Mouse (Mus musculus) intestine, embryonic 14.5 days (tissue): Measurements from ENCODE around the gene Gm6685. TPM values are rescaled to one million over a fixed set of nuclear protein-coding genes. Genes with fewer than 3 reads are reported as not detected.
"Not testable (repeated sequence)": the region's sequence is repeated elsewhere in the genome, so short reads cannot be mapped to it uniquely, and the experiment has no call there.

ENCODE experiments used
- ATAC-seq: fragments of 200-750 bp; cut with Nextera tagmentation; replicated peaks from 2 replicates; pipeline ENCODE4 v1.8.0; 2017; ENCODE audit warnings: low read depth, moderate number of reproducible peaks, moderate TSS enrichment, moderate library complexity; ENCODE audit not compliant: low FRiP score, low TSS enrichment
- DNase-seq: peaks from one replicate; pipeline ENCODE4 v3.0.0-alpha.2; 2018; ENCODE audit warnings: low spot score
- H3K27ac ChIP-seq: fragments of 300-500 bp; sonication (generic); 2 replicates; pipeline ENCODE4 v1.5.1; 2014; ENCODE audit warnings: low read depth, mild to moderate bottlenecking, control low read depth
- H3K27me3 ChIP-seq: fragments of 300-500 bp; sonication (generic); replicated peaks from 2 replicates; pipeline ENCODE4 v1.6.1; 2014; ENCODE audit warnings: low read length, control low read depth; ENCODE audit not compliant: control insufficient read depth, insufficient read depth
- H3K36me3 ChIP-seq: fragments of 300-500 bp; sonication (generic); 2 replicates; pipeline ENCODE4 v1.6.1; 2014; ENCODE audit warnings: low read length, control low read depth; ENCODE audit not compliant: control insufficient read depth, insufficient read depth
- H3K4me1 ChIP-seq: fragments of 300-500 bp; sonication (generic); replicated peaks from 2 replicates; pipeline ENCODE4 v1.6.1; 2014; ENCODE audit warnings: low read length, control low read depth, mixed read lengths; ENCODE audit not compliant: control insufficient read depth, insufficient read depth
- H3K4me2 ChIP-seq: fragments of 300-500 bp; sonication (generic); 2 replicates; pipeline ENCODE4 v1.6.1; 2014; ENCODE audit warnings: low read length
- H3K4me3 ChIP-seq: fragments of 300-500 bp; sonication (generic); 2 replicates; pipeline ENCODE4 v1.5.1; 2014; ENCODE audit warnings: low read depth, low read length, control low read depth, mixed read lengths
- H3K9ac ChIP-seq: fragments of 300-500 bp; sonication (generic); 2 replicates; pipeline ENCODE4 v1.6.1; 2014; ENCODE audit warnings: mild to moderate bottlenecking, low read length
- H3K9me3 ChIP-seq: fragments of 300-500 bp; sonication (generic); 2 replicates; pipeline ENCODE4 v1.6.1; 2016; ENCODE audit warnings: low read length, control low read depth; ENCODE audit not compliant: control insufficient read depth
- WGBS: fragments of 180-500 bp; shearing (Covaris S2); extraction: QIAGEN DNeasy Blood & Tissue Kit; methylation state at CpG from one replicate; pipeline ENCODE4 v1.1.7; 2014; 5-methylcytosine and 5-hydroxymethylcytosine counted together
- polyA plus RNA-seq: library from polyadenylated mRNA; unstranded; fragments of >200 nt; fragmentation: Nextera tagmentation; extraction: Ambion mirVana; gene quantifications from 2 replicates; pipeline ENCODE4 v1.2.1, GENCODE M21; 2014

Gene Gm6685
- polyA plus RNA-seq: 0.44 TPM in 1 of 2 replicates, not detected in the other

GRCm38 (mm10) chr11:28339224-28340150, at the start of gene Gm6685:
Gm6685 (minus strand) TSS chr11:28339867.
- not testable (repeated sequence) for H3K27me3 ChIP-seq, DNase-seq, H3K27ac ChIP-seq, H3K4me3 ChIP-seq, ATAC-seq, H3K36me3 ChIP-seq, H3K9ac ChIP-seq, H3K9me3 ChIP-seq, H3K4me1 ChIP-seq, H3K4me2 ChIP-seq
- WGBS: 89% methylated on average over 44 of the region's 45 CpGs

DNA sequence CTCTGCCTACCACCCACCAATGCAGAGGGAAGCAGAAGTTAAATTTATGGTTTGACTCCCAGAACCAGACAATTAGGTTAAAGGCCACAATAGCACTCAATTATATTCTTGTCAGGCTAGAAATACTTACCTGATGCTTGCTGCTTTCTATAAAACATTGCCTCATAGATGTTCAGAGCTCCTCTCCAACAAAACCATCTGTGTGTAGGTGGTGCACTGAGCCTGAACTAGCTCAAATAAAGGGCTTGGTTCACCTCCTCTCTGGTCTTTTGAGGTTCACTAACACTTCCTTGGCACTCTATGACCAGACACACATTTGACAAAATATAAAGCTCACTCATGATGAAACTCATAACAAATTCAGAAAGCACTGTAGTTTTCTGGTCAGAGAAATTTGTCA, 36.2 kb upstream of the Gm6685 start:
- Histone ChIP-seq H3K27ac (no peak overlapping the region), H3K9me3 (no peaks in the 10 kb centered on the region), H3K4me2 (no peak overlapping the region), H3K4me1 (no peaks in the 10 kb centered on the region), H3K4me3 (no peak overlapping the region), H3K36me3 (no peaks in the 10 kb centered on the region), H3K9ac (no peak overlapping the region), H3K27me3 (no peaks in the 10 kb centered on the region)
- no peak for DNase-seq
- ATAC-seq: no peak

GRCm38 (mm10) chr11:28374636-28375035, 35.0 kb upstream of the Gm6685 start:
- no peaks in the 10 kb centered on the region for H3K36me3 ChIP-seq
- H3K9me3 ChIP-seq: no peaks in the 10 kb centered on the region
- no peak for DNase-seq
- no peak for ATAC-seq
- no peak overlapping the region for H3K4me3 ChIP-seq
- H3K9ac ChIP-seq: no peak overlapping the region
- H3K27me3 ChIP-seq: no peaks in the 10 kb centered on the region
- H3K4me2 ChIP-seq: no peak overlapping the region
- no peaks in the 10 kb centered on the region for H3K4me1 ChIP-seq
- no peak overlapping the region for H3K27ac ChIP-seq

- DNase-seq, H3K4me2 ChIP-seq: not testable (repeated sequence)
- 65% methylated on average over 5 of the region's 5 CpGs for WGBS
Measured at GRCm38 (mm10) chr11:28371381-28371780, 31.7 kb upstream of the Gm6685 start.

GRCm38 (mm10) chr11:28365929-28366244, 26.2 kb upstream of the Gm6685 start:
- Histone ChIP-seq H3K36me3 (no peaks in the 10 kb centered on the region), H3K4me2 (peak overlapping the region; percentile 50), H3K9ac (peak overlapping the region; percentile 23; the same call in 1 of the 2 replicates), H3K27me3 (no peaks in the 10 kb centered on the region), H3K4me3 (peak overlapping the region; percentile 26; the same call in 1 of the 2 replicates), H3K9me3 (no peaks in the 10 kb centered on the region), H3K4me1 (no peaks in the 10 kb centered on the region), H3K27ac (no peak overlapping the region)
- DNase-seq: no peak
- WGBS: 52% methylated on average over 2 of the region's 2 CpGs
- no peak; the same call in 1 of the 2 replicates for ATAC-seq

More at GRCm38 (mm10) chr11:28371381-28371780, 31.7 kb upstream of the Gm6685 start:
- ATAC-seq, H3K27me3 ChIP-seq, H3K4me3 ChIP-seq, H3K9me3 ChIP-seq, H3K27ac ChIP-seq, H3K36me3 ChIP-seq, H3K9ac ChIP-seq, H3K4me1 ChIP-seq: not testable (repeated sequence)

DNA sequence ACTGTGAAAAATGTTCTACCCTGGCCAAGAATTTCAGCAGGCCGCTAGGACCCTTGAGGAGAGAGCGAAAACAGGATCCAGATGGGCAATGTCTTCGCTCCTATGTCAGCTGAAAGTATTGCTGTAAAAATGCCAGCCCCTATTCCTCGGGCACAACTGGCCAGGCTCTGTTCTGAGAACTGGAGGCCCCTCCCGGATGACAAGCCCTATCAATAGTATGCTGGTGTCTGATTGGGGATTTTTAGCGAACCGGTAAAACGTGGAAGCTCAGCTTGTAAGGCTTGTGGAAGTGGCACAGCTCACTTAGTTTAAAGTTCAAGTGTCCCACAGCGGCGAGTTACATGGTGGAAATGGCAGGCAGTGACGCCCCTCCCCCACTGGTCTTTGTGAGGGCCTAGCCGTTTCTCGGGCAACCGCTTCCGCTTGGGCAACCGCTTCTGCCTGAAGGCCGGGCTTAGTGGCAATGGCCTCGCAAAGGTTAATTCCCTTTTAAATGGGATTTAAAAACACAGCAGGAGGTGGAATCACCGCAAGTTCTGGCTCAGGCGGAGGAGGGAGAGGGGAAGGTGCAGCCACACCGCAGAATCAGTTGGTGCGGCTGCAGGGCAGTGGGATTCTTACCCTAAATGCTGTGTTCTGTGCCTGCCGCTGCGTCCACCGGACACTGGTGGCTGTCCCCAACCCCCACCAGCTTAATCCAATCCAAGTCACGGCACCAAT, 25.7 kb upstream of the Gm6685 start:
- H3K36me3 ChIP-seq: no peaks in the 10 kb centered on the region
- DNase-seq (peak; percentile 83), ATAC-seq (peak; percentile 82)
- peak overlapping the region; percentile 26 for H3K4me3 ChIP-seq
- no peaks in the 10 kb centered on the region for H3K9me3 ChIP-seq
- peak overlapping the region; percentile 23; the same call in 1 of the 2 replicates for H3K9ac ChIP-seq
- no peak overlapping the region for H3K27ac ChIP-seq
- WGBS: 17% methylated on average over 26 of the region's 26 CpGs
- H3K4me2 ChIP-seq: peak overlapping the region; percentile 50
- H3K4me1 ChIP-seq: no peaks in the 10 kb centered on the region
- no peaks in the 10 kb centered on the region for H3K27me3 ChIP-seq

GRCm38 (mm10) chr11:28343465-28343864, 3.8 kb upstream of the Gm6685 start:
- no peak for ATAC-seq
- H3K4me1 ChIP-seq: no peaks in the 10 kb centered on the region
- no peak for DNase-seq
- H3K4me3 ChIP-seq: no peak overlapping the region
- H3K36me3 ChIP-seq: no peaks in the 10 kb centered on the region
- no peak overlapping the region for H3K4me2 ChIP-seq
- no peaks in the 10 kb centered on the region for H3K9me3 ChIP-seq
- 93% methylated on average over 2 of the region's 2 CpGs for WGBS
- no peaks in the 10 kb centered on the region for H3K27me3 ChIP-seq
- no peak overlapping the region for H3K9ac ChIP-seq
- no peak overlapping the region for H3K27ac ChIP-seq

GRCm38 (mm10) chr11:28341887-28342286, 2.2 kb upstream of the Gm6685 start:
- H3K27me3 ChIP-seq: no peaks in the 10 kb centered on the region
- no peak overlapping the region for H3K9ac ChIP-seq
- H3K4me1 ChIP-seq: no peaks in the 10 kb centered on the region
- ATAC-seq (no peak), DNase-seq (no peak)
- no peak overlapping the region for H3K4me2 ChIP-seq
- WGBS: 69% methylated on average over 5 of the region's 5 CpGs
- no peak overlapping the region for H3K27ac ChIP-seq
- no peaks in the 10 kb centered on the region for H3K36me3 ChIP-seq
- no peak overlapping the region for H3K4me3 ChIP-seq
- H3K9me3 ChIP-seq: no peaks in the 10 kb centered on the region
